Mouse (Mus musculus): ENCODE results near the gene Galnt10. TPM values are rescaled to one million over a fixed set of nuclear protein-coding genes. Genes with fewer than 3 reads are reported as not detected.

The Galnt10 gene
- polyA plus RNA-seq, 1 experiment from 2014 or later: 13.9 TPM

- Histone ChIP-seq H3K9me3 (ENCODE audit: control insufficient read depth, low read length) (no peaks in the 10 kb centered on the region), H3K4me1 (ENCODE audit: control insufficient read depth, insufficient read depth, low read length) (peaks cover 35% of the 10 kb centered on the region), H3K36me3 (ENCODE audit: control insufficient read depth, insufficient read depth, low read length) (no peaks in the 10 kb centered on the region), H3K27me3 (ENCODE audit: control insufficient read depth, insufficient read depth, low read length) (no peaks in the 10 kb centered on the region), H3K4me2 (ENCODE audit: low read depth, severe bottlenecking) (no peak overlapping the region), H3K27ac (replicated peaks; ENCODE audit: low read depth, low read length) (no peak overlapping the region), H3K4me3 (ENCODE audit: low read depth, low read length) (no peak overlapping the region), H3K9ac (ENCODE audit: low read length) (no peak overlapping the region)
- ATAC-seq (ENCODE audit: insufficient number of reproducible peaks, low FRiP score, low TSS enrichment, low read depth) (peak; percentile 55; the same call in 1 of the 2 replicates), DNase-seq (ENCODE audit: low spot score) (peak; percentile 55)
- 6% methylated on average over 8 of the region's 8 CpGs for WGBS
Observed at GRCm38 (mm10) chr11:57683931-57684330, 38.7 kb downstream of the Galnt10 start.

- no peak overlapping the region for H3K27ac ChIP-seq (replicated peaks; ENCODE audit: low read depth, low read length)
- no peaks in the 10 kb centered on the region for H3K27me3 ChIP-seq (ENCODE audit: control insufficient read depth, insufficient read depth, low read length)
- no peak overlapping the region for H3K4me3 ChIP-seq (ENCODE audit: low read depth, low read length)
- no peak for DNase-seq (ENCODE audit: low spot score)
- no peak overlapping the region for H3K9ac ChIP-seq (ENCODE audit: low read length)
- H3K9me3 ChIP-seq (ENCODE audit: control insufficient read depth, low read length): no peaks in the 10 kb centered on the region
- H3K4me2 ChIP-seq (ENCODE audit: low read depth, severe bottlenecking): no peak overlapping the region
- ATAC-seq (ENCODE audit: insufficient number of reproducible peaks, low FRiP score, low TSS enrichment, low read depth): no peak
- H3K36me3 ChIP-seq (ENCODE audit: control insufficient read depth, insufficient read depth, low read length): no peaks in the 10 kb centered on the region
- WGBS: 18% methylated on average over 5 of the region's 5 CpGs
- peaks cover 35% of the 10 kb centered on the region for H3K4me1 ChIP-seq (ENCODE audit: control insufficient read depth, insufficient read depth, low read length)
Observed at GRCm38 (mm10) chr11:57684891-57685290, 39.6 kb downstream of the Galnt10 start.

- no peak for DNase-seq (ENCODE audit: low spot score)
- H3K9me3 ChIP-seq (ENCODE audit: control insufficient read depth, low read length): no peaks in the 10 kb centered on the region
- WGBS: 21% methylated on average over 10 of the region's 10 CpGs
- H3K9ac ChIP-seq (ENCODE audit: low read length): no peak overlapping the region
- H3K27me3 ChIP-seq (ENCODE audit: control insufficient read depth, insufficient read depth, low read length): no peaks in the 10 kb centered on the region
- peaks cover 35% of the 10 kb centered on the region for H3K4me1 ChIP-seq (ENCODE audit: control insufficient read depth, insufficient read depth, low read length)
- H3K4me3 ChIP-seq (ENCODE audit: low read depth, low read length): no peak overlapping the region
- no peak overlapping the region for H3K27ac ChIP-seq (replicated peaks; ENCODE audit: low read depth, low read length)
- H3K36me3 ChIP-seq (ENCODE audit: control insufficient read depth, insufficient read depth, low read length): no peaks in the 10 kb centered on the region
- no peak overlapping the region for H3K4me2 ChIP-seq (ENCODE audit: low read depth, severe bottlenecking)
- ATAC-seq (ENCODE audit: insufficient number of reproducible peaks, low FRiP score, low TSS enrichment, low read depth): no peak
Observed at GRCm38 (mm10) chr11:57685689-57686454, 40.6 kb downstream of the Galnt10 start.

DNA sequence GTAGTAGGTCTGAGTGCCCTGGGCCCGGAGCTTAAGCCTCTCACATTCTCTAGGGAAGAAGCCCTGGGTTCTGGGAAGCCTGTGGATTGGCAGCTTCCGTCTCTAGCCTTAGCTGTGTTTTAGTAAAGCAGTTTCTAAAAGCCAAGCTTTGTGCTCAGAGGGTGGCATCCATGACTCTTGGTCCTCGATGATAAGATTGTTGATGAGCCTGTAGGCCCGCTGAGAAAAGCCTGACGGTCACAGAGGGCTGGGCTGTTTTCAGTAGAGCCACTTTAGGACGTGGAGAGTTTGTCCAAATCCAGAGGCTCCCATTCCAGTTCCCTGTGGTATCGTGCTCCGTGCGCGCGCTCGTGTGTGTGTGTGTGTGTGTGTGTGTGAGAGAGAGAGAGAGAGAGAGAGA is 41.6 kb downstream of the Galnt10 start:
- H3K9me3 ChIP-seq (ENCODE audit: control insufficient read depth, low read length): no peaks in the 10 kb centered on the region
- H3K4me1 ChIP-seq (ENCODE audit: control insufficient read depth, insufficient read depth, low read length): peaks cover 35% of the 10 kb centered on the region
- no peak for DNase-seq (ENCODE audit: low spot score)
- H3K36me3 ChIP-seq (ENCODE audit: control insufficient read depth, insufficient read depth, low read length): no peaks in the 10 kb centered on the region
- H3K9ac ChIP-seq (ENCODE audit: low read length): no peak overlapping the region
- H3K4me2 ChIP-seq (ENCODE audit: low read depth, severe bottlenecking): no peak overlapping the region
- WGBS: 93% methylated on average over 12 of the region's 12 CpGs
- no peak overlapping the region for H3K4me3 ChIP-seq (ENCODE audit: low read depth, low read length)
- H3K27me3 ChIP-seq (ENCODE audit: control insufficient read depth, insufficient read depth, low read length): no peaks in the 10 kb centered on the region
- no peak overlapping the region for H3K27ac ChIP-seq (replicated peaks; ENCODE audit: low read depth, low read length)
- ATAC-seq (ENCODE audit: insufficient number of reproducible peaks, low FRiP score, low TSS enrichment, low read depth): no peak

GRCm38 (mm10) chr11:57687258-57687657 is 42.0 kb downstream of the Galnt10 start:
- H3K9me3 ChIP-seq (ENCODE audit: control insufficient read depth, low read length): no peaks in the 10 kb centered on the region
- H3K36me3 ChIP-seq (ENCODE audit: control insufficient read depth, insufficient read depth, low read length): no peaks in the 10 kb centered on the region
- no peak overlapping the region for H3K4me2 ChIP-seq (ENCODE audit: low read depth, severe bottlenecking)
- no peak for DNase-seq (ENCODE audit: low spot score)
- no peak overlapping the region for H3K27ac ChIP-seq (replicated peaks; ENCODE audit: low read depth, low read length)
- H3K27me3 ChIP-seq (ENCODE audit: control insufficient read depth, insufficient read depth, low read length): no peaks in the 10 kb centered on the region
- 91% methylated on average over 9 of the region's 9 CpGs for WGBS
- no peak overlapping the region for H3K4me3 ChIP-seq (ENCODE audit: low read depth, low read length)
- H3K9ac ChIP-seq (ENCODE audit: low read length): no peak overlapping the region
- ATAC-seq (ENCODE audit: insufficient number of reproducible peaks, low FRiP score, low TSS enrichment, low read depth): no peak
- H3K4me1 ChIP-seq (ENCODE audit: control insufficient read depth, insufficient read depth, low read length): peaks cover 33% of the 10 kb centered on the region

GRCm38 (mm10) chr11:57688179-57688929 is 43.1 kb downstream of the Galnt10 start:
- ATAC-seq (ENCODE audit: insufficient number of reproducible peaks, low FRiP score, low TSS enrichment, low read depth) (no peak), DNase-seq (ENCODE audit: low spot score) (no peak)
- no peak overlapping the region for H3K27ac ChIP-seq (replicated peaks; ENCODE audit: low read depth, low read length)
- no peaks in the 10 kb centered on the region for H3K27me3 ChIP-seq (ENCODE audit: control insufficient read depth, insufficient read depth, low read length)
- no peak overlapping the region for H3K4me2 ChIP-seq (ENCODE audit: low read depth, severe bottlenecking)
- WGBS: 50% methylated on average over 14 of the region's 14 CpGs
- peaks cover 24% of the 10 kb centered on the region for H3K4me1 ChIP-seq (ENCODE audit: control insufficient read depth, insufficient read depth, low read length)
- H3K36me3 ChIP-seq (ENCODE audit: control insufficient read depth, insufficient read depth, low read length): no peaks in the 10 kb centered on the region
- no peak overlapping the region for H3K9ac ChIP-seq (ENCODE audit: low read length)
- no peak overlapping the region for H3K4me3 ChIP-seq (ENCODE audit: low read depth, low read length)
- H3K9me3 ChIP-seq (ENCODE audit: control insufficient read depth, low read length): no peaks in the 10 kb centered on the region

- Histone ChIP-seq H3K9ac (ENCODE audit: low read length) (no peak overlapping the region), H3K4me2 (ENCODE audit: low read depth, severe bottlenecking) (no peak overlapping the region), H3K4me3 (ENCODE audit: low read depth, low read length) (no peak overlapping the region), H3K27me3 (ENCODE audit: control insufficient read depth, insufficient read depth, low read length) (no peaks in the 10 kb centered on the region), H3K27ac (replicated peaks; ENCODE audit: low read depth, low read length) (no peak overlapping the region), H3K4me1 (ENCODE audit: control insufficient read depth, insufficient read depth, low read length) (peaks cover 14% of the 10 kb centered on the region), H3K9me3 (ENCODE audit: control insufficient read depth, low read length) (no peaks in the 10 kb centered on the region), H3K36me3 (ENCODE audit: control insufficient read depth, insufficient read depth, low read length) (no peaks in the 10 kb centered on the region)
- no peak for ATAC-seq (ENCODE audit: insufficient number of reproducible peaks, low FRiP score, low TSS enrichment, low read depth)
- no peak for DNase-seq (ENCODE audit: low spot score)
- 29% methylated on average over 6 of the region's 6 CpGs for WGBS
Observed at GRCm38 (mm10) chr11:57689811-57690210, 44.6 kb downstream of the Galnt10 start.

DNA sequence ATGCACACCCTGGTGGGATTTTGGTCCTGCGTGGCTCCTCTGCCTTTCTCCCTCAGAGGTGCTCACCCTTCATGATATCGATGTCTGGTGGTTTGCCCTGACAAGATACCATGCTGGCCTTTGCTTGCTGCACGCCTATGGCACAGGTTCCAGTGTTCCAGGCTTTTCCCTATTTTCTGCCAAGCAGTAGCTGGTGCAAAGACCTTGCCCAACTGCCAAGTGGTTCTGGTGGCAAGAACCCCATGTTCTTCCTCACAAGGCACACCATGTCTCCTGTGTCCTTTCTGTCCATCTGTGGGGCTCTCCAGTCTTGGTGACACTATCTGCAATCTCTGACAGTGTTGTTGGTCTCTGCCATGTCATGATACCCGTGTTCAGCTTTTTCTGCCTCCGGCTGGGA is 45.6 kb downstream of the Galnt10 start:
- Histone ChIP-seq H3K9ac (ENCODE audit: low read length) (no peak overlapping the region), H3K9me3 (ENCODE audit: control insufficient read depth, low read length) (no peaks in the 10 kb centered on the region), H3K4me2 (ENCODE audit: low read depth, severe bottlenecking) (no peak overlapping the region), H3K36me3 (ENCODE audit: control insufficient read depth, insufficient read depth, low read length) (no peaks in the 10 kb centered on the region), H3K4me3 (ENCODE audit: low read depth, low read length) (no peak overlapping the region), H3K27ac (replicated peaks; ENCODE audit: low read depth, low read length) (no peak overlapping the region), H3K4me1 (ENCODE audit: control insufficient read depth, insufficient read depth, low read length) (peaks cover 6% of the 10 kb centered on the region), H3K27me3 (ENCODE audit: control insufficient read depth, insufficient read depth, low read length) (no peaks in the 10 kb centered on the region)
- no peak for ATAC-seq (ENCODE audit: insufficient number of reproducible peaks, low FRiP score, low TSS enrichment, low read depth)
- no peak for DNase-seq (ENCODE audit: low spot score)
- 90% methylated on average over 5 of the region's 5 CpGs for WGBS
